Mouse (Mus musculus): ENCODE measurements at regions not wholly inside any gene's neighbourhood (a gene's known extent, or its start where the extent isn't known, plus 50 kb on each side); places are given as distances from the start of the nearest gene placed in this dataset.

- in situ Hi-C loops (cut with MboI, MseI), result no loop called here
These were observed 58.4 kb downstream of the Sox11 start for GRCm38 (mm10) chr12:27283964-27284363.

GRCm38 (mm10) chr12:27261965-27262364 lies 80.4 kb downstream of the Sox11 start:
- in situ Hi-C loops (cut with MboI, MseI), result no loop called here

GRCm38 (mm10) chr12:27254125-27254524 lies 88.2 kb downstream of the Sox11 start:
- in situ Hi-C loops (cut with MboI, MseI), result no loop called here

- in situ Hi-C loops (cut with MboI, MseI), result no loop called here
These were observed 90.9 kb downstream of the Sox11 start for GRCm38 (mm10) chr12:27251521-27251920.

GRCm38 (mm10) chr12:27248545-27248855 lies 93.9 kb downstream of the Sox11 start:
- in situ Hi-C loops (cut with MboI, MseI), result no loop called here

GRCm38 (mm10) chr12:27247756-27248544 lies 94.4 kb downstream of the Sox11 start:
- in situ Hi-C loops (cut with MboI, MseI), result no loop called here

GRCm38 (mm10) chr12:27235748-27236147 lies 106.6 kb downstream of the Sox11 start:
- in situ Hi-C loops (cut with MboI, MseI), result no loop called here

- in situ Hi-C loops (cut with MboI, MseI), result no loop called here
These were observed 120.8 kb downstream of the Sox11 start for GRCm38 (mm10) chr12:27221541-27221940.

- in situ Hi-C loops (cut with MboI, MseI), result no loop called here
These were observed 141.2 kb downstream of the Sox11 start for GRCm38 (mm10) chr12:27201191-27201590.

GRCm38 (mm10) chr12:27194001-27194400 lies 148.4 kb downstream of the Sox11 start:
- in situ Hi-C loops (cut with MboI, MseI), result no loop called here

GRCm38 (mm10) chr12:27191916-27192315 lies 150.5 kb downstream of the Sox11 start:
- in situ Hi-C loops (cut with MboI, MseI), result no loop called here

- in situ Hi-C loops (cut with MboI, MseI), result no loop called here
These were observed 154.9 kb downstream of the Sox11 start for GRCm38 (mm10) chr12:27187480-27187879.

GRCm38 (mm10) chr12:27182397-27183375 lies 159.7 kb downstream of the Sox11 start:
- in situ Hi-C loops (cut with MboI, MseI), result no loop called here

GRCm38 (mm10) chr12:27173561-27173960 lies 168.8 kb downstream of the Sox11 start:
- in situ Hi-C loops (cut with MboI, MseI), result no loop called here

- in situ Hi-C loops (cut with MboI, MseI), result no loop called here
These were observed 169.2 kb downstream of the Sox11 start for GRCm38 (mm10) chr12:27173151-27173550.

GRCm38 (mm10) chr12:27171595-27171994 lies 170.8 kb downstream of the Sox11 start:
- in situ Hi-C loops (cut with MboI, MseI), result no loop called here

- in situ Hi-C loops (cut with MboI, MseI), result no loop called here
These were observed 177.4 kb downstream of the Sox11 start for GRCm38 (mm10) chr12:27164920-27165504.

GRCm38 (mm10) chr12:27160063-27160686 lies 182.2 kb downstream of the Sox11 start:
- in situ Hi-C loops (cut with MboI, MseI), result no loop called here

GRCm38 (mm10) chr12:27159416-27160062 lies 182.8 kb downstream of the Sox11 start:
- in situ Hi-C loops (cut with MboI, MseI), result no loop called here

GRCm38 (mm10) chr12:27150871-27151853 lies 191.2 kb downstream of the Sox11 start:
- in situ Hi-C loops (cut with MboI, MseI), result no loop called here

Measured in regulatory T cell (primary cell).